Mouse (Mus musculus) liver, adult 2 months (tissue): ENCODE results near the gene Ldb2. TPM values are rescaled to one million over a fixed set of nuclear protein-coding genes. Genes with fewer than 3 reads are reported as not detected.

Experiments used
- DNase-seq: peaks from one replicate; pipeline ENCODE4 v3.0.0-alpha.2; 2011; ENCODE audit warnings: low read depth, low spot score; ENCODE audit errors: extremely low read depth
- H3K27ac ChIP-seq: fragments of 200-500 bp; replicated peaks from 2 replicates; pipeline ENCODE4 v1.5.1; 2012; ENCODE audit warnings: low read depth, mild to moderate bottlenecking, control low read depth, inconsistent platforms, low read length; ENCODE audit not compliant: insufficient read depth
- H3K27me3 ChIP-seq: fragments of 200-500 bp; 2 replicates; pipeline ENCODE4 v1.6.1; 2012; ENCODE audit warnings: mild to moderate bottlenecking, moderate library complexity, low read length, inconsistent platforms; ENCODE audit not compliant: control insufficient read depth, insufficient read depth
- H3K36me3 ChIP-seq: fragments of 200-500 bp; 2 replicates; pipeline ENCODE4 v1.6.1; 2012; ENCODE audit warnings: low read length, inconsistent platforms; ENCODE audit not compliant: control insufficient read depth, insufficient read depth
- H3K4me1 ChIP-seq: fragments of 200-500 bp; 2 replicates; pipeline ENCODE4 v1.6.1; 2011; ENCODE audit warnings: low read length; ENCODE audit not compliant: control insufficient read depth, insufficient read depth
- H3K4me3 ChIP-seq: fragments of 200-500 bp; 2 replicates; pipeline ENCODE4 v1.5.1; 2011; ENCODE audit warnings: low read depth, mild to moderate bottlenecking, control low read depth, low read length, moderate library complexity; ENCODE audit not compliant: insufficient read depth
- H3K79me2 ChIP-seq: fragments of 200-500 bp; 2 replicates; pipeline ENCODE4 v1.6.1; 2012; ENCODE audit warnings: inconsistent platforms, mild to moderate bottlenecking, low read length, moderate library complexity; ENCODE audit not compliant: control insufficient read depth, insufficient read depth
- H3K9ac ChIP-seq: fragments of 200-500 bp; 2 replicates; pipeline ENCODE4 v1.6.1; 2012; ENCODE audit warnings: low read depth, mild to moderate bottlenecking, control low read depth, inconsistent platforms, low read length
- CTCF ChIP-seq: fragments of 200-500 bp; IDR thresholded peaks from 2 replicates; pipeline ENCODE4 v1.5.1; 2011; ENCODE audit warnings: low read depth, low read length, control low read depth
- POLR2A ChIP-seq: fragments of 200-500 bp; IDR thresholded peaks from 2 replicates; pipeline ENCODE4 v1.6.1; 2011; ENCODE audit warnings: low read length, control low read depth; ENCODE audit not compliant: insufficient read depth; ENCODE audit errors: extremely low read depth
- WGBS: fragments of 180-500 bp; shearing (Covaris S2); methylation state at CpG from one replicate; pipeline ENCODE4 v1.1.7; 2018; 5-methylcytosine and 5-hydroxymethylcytosine counted together
- polyA plus RNA-seq: library from polyadenylated mRNA; depleted of rRNA; stranded (reverse); fragments of >200 nt; gene quantifications from 2 replicates; pipeline ENCODE4 v1.2.3, GENCODE M21; 2012
- total RNA-seq: library from RNA; depleted of rRNA; stranded (reverse); fragments of >200 nt; gene quantifications from 2 replicates; pipeline ENCODE4 v1.2.3, GENCODE M21; 2014

The Ldb2 gene
- total and polyA plus RNA-seq, 2 experiments: 5.6 to 6.4 TPM

- Histone ChIP-seq H3K79me2 (no peaks in the 10 kb centered on the region), H3K27ac (no peak overlapping the region), H3K36me3 (no peaks in the 10 kb centered on the region), H3K4me1 (no peaks in the 10 kb centered on the region), H3K4me3 (no peak overlapping the region), H3K27me3 (no peaks in the 10 kb centered on the region), H3K9ac (no peak overlapping the region)
- TF ChIP-seq POLR2A: no peak
- TF ChIP-seq CTCF: no peak
- DNase-seq: no peak
- 46% methylated on average over 6 of the region's 6 CpGs for WGBS
Measured at GRCm38 (mm10) chr5:44706997-44707698, 92.3 kb downstream of the Ldb2 start.

DNA sequence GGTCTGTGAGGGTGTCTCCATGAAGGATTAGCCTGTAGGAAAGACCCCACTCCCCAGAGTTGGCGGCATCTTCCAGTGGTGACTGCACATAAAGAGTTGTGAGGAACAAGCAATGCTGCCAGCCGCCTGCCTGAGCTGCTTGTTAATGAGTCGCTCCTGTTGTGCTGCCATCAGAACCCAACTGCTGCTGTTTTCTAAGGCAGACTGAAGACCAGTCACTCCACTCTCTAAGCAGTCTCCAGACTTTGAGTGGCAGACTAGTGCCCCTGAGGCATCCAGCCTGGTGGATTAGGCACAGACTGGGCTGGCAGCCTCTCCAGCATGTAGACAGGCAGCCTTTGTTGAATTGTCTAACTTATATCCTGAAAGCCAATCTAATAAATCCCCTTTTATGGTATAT lies 101.5 kb downstream of the Ldb2 start:
- Histone ChIP-seq H3K27ac (no peak overlapping the region), H3K4me3 (no peak overlapping the region), H3K79me2 (no peaks in the 10 kb centered on the region), H3K9ac (no peak overlapping the region), H3K4me1 (no peaks in the 10 kb centered on the region), H3K27me3 (no peaks in the 10 kb centered on the region), H3K36me3 (no peaks in the 10 kb centered on the region)
- no peak for TF ChIP-seq CTCF
- no peak for TF ChIP-seq POLR2A
- WGBS: 82% methylated on average over 3 of the region's 3 CpGs
- no peak for DNase-seq

DNA sequence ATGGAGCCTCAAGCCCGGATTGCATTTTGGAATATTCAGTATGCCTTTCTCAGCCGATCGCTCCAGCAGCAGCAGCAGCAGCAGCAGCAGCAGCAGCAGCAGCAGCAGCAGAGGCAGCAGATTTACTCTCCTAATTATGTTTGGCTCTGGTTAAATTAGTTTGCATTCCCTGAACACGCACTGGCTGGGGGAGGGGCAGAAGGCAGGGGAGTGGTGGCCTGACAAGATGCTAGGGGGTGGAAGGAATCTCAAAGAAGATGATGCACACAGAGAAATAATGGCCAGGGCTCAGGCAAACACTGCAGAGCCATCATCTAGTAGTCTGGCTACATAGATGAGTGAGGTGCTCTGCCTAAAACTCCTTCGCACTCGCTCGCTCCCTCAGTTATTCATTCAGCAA lies 102.9 kb downstream of the Ldb2 start:
- TF ChIP-seq CTCF (no peak), POLR2A (no peak)
- no peak for DNase-seq
- WGBS: 72% methylated on average over 7 of the region's 7 CpGs
- Histone ChIP-seq H3K4me1 (no peaks in the 10 kb centered on the region), H3K4me3 (no peak overlapping the region), H3K27me3 (no peaks in the 10 kb centered on the region), H3K27ac (no peak overlapping the region), H3K36me3 (no peaks in the 10 kb centered on the region), H3K9ac (no peak overlapping the region), H3K79me2 (no peaks in the 10 kb centered on the region)

DNA sequence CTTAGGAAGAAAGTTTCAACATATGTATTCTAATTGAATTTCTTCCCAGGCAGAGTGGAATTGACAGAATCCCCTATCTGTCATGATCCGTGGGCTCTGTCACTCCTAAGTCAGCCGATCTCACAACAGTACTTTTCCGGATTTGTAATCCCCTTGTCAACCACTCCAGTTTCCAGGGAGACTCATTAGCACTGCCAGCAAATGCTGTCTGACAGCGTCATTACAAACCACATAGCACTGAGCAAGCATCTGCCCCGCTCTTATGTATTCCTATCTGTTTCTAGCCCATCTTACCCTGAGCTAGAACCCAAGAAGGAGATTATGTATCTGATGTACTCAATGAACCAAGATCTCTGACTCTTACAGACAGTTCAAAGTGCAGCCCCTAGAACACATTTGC lies 105.8 kb downstream of the Ldb2 start:
- H3K27ac ChIP-seq: no peak overlapping the region
- H3K36me3 ChIP-seq: no peaks in the 10 kb centered on the region
- H3K79me2 ChIP-seq: no peaks in the 10 kb centered on the region
- H3K9ac ChIP-seq: no peak overlapping the region
- DNase-seq: no peak
- H3K27me3 ChIP-seq: no peaks in the 10 kb centered on the region
- H3K4me1 ChIP-seq: no peaks in the 10 kb centered on the region
- TF ChIP-seq POLR2A (no peak), CTCF (no peak)
- no peak overlapping the region for H3K4me3 ChIP-seq
- WGBS: 74% methylated on average over 5 of the region's 5 CpGs

GRCm38 (mm10) chr5:44686344-44686743 lies 113.1 kb downstream of the Ldb2 start:
- no peak overlapping the region for H3K27ac ChIP-seq

DNA sequence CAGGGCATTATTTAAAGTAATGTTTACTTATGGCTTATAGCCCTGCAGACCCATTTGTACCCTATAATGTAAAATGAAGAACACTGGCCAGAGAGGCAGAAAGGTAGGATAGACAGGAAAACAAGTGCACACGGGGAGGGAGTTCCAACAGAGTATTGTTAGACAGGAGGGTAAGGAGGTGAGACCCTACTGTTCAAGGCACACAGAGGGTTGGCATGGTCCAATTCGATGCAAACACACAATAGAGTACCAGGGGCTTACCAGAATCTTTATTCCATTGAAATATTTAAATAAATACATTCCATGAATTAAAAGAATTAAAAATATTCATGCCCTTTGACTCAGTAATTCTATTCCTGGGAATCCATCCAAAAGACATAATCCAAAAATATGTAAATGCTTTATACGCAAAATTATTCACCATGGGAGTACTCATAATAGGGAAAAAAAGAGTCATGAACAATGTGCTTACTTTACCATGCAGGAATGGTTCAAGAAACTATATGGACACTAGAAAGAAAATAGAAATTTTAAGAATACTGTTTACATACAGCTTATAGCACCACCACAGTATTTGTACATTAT lies 118.3 kb downstream of the Ldb2 start:
- Histone ChIP-seq H3K27me3 (no peaks in the 10 kb centered on the region), H3K27ac (no peak overlapping the region), H3K4me1 (no peaks in the 10 kb centered on the region), H3K79me2 (no peaks in the 10 kb centered on the region; the same call in 1 of the 2 replicates), H3K36me3 (no peaks in the 10 kb centered on the region), H3K9ac (no peak overlapping the region), H3K4me3 (no peak overlapping the region)
- no peak for DNase-seq
- TF ChIP-seq CTCF (no peak), POLR2A (no peak)
- 78% methylated on average over 3 of the region's 3 CpGs for WGBS

More at GRCm38 (mm10) chr5:44686344-44686743, 113.1 kb downstream of the Ldb2 start:
- Histone ChIP-seq H3K79me2 (no peaks in the 10 kb centered on the region), H3K27me3 (no peaks in the 10 kb centered on the region), H3K9ac (no peak overlapping the region), H3K4me3 (no peak overlapping the region), H3K36me3 (no peaks in the 10 kb centered on the region), H3K4me1 (no peaks in the 10 kb centered on the region)
- WGBS: 86% methylated on average over 6 of the region's 6 CpGs
- no peak for DNase-seq
- TF ChIP-seq CTCF: no peak
- TF ChIP-seq POLR2A: no peak
